In genomic region chr12:117153166-117153480, GRCm38 (mm10) we compare ENCODE assay signal across 9 mouse cellular contexts.
DNase-seq lines count a peak whose midpoint lies in the region; ATAC-seq and TF ChIP-seq lines count a peak whose summit lies in the region.
"Had no signal": no experiment of that assay in that cellular context is flagged by ENCODE, and none has a peak within 500 bp of the region (broad histone marks: within the 10 kb centered on the region; RNA-seq: fewer than 3 reads in every experiment).

No protein-coding gene starts in this region.

- H3K9ac ChIP-seq in heart, embryonic 13.5 days, result 0 out of 2 replicates have a peak overlapping the region, but pooled peaks have one; percentile 62
- H3K9ac ChIP-seq in CH12.LX (ENCODE audit: insufficient read depth, low read depth), result no peak overlapping the region
- H3K9ac ChIP-seq in forebrain, embryonic 16.5 days (replicated peaks; ENCODE audit: low read depth, low read length), result peak overlapping the region; percentile 76
- no peak overlapping the region for H3K9ac ChIP-seq in liver, embryonic 15.5 days

- no peak for TF ChIP-seq CTCF in CH12.LX (conservative IDR thresholded peaks at IDR 0.05 in 1 of 2, IDR thresholded peaks at IDR 0.05 in 1 of 2; ENCODE audit: low read depth in 2 of 2, low read length in 2 of 2)

- 2% methylated on average over 8 of the region's 8 CpGs for WGBS in heart, embryonic 13.5 days
- WGBS in forebrain, embryonic 16.5 days, result under 1% methylated on average over 8 of the region's 8 CpGs
- WGBS in liver, embryonic 15.5 days (ENCODE audit: insufficient replicate concordance), result under 1% methylated on average over 8 of the region's 8 CpGs

- H3K4me1 ChIP-seq in heart, embryonic 13.5 days, result peaks cover 29% of the 10 kb centered on the region
- H3K4me1 ChIP-seq in CH12.LX (ENCODE audit: control insufficient read depth in 1 of 2, insufficient read depth in 2 of 2), result peaks cover 4 to 15% of the 10 kb centered on the region in 2 experiments; a peak in 3 of 4 replicates
- H3K4me1 ChIP-seq in forebrain, embryonic 16.5 days (replicated peaks; ENCODE audit: control insufficient read depth, insufficient read depth, low read length), result peaks cover 37% of the 10 kb centered on the region
- no peaks in the 10 kb centered on the region for H3K4me1 ChIP-seq in liver, embryonic 15.5 days (replicated peaks)

- in situ Hi-C loops in CH12.LX (cut with MboI; ENCODE audit: low pct_ligation_motif_present, low pct_unique_long_range_greater_than_20kb, low sequenced_read_pairs), result no loop called here

- TF ChIP-seq EP300 in CH12.LX (IDR thresholded peaks at IDR 0.05; ENCODE audit: low read length), result no peak

- TF ChIP-seq POLR2A in CH12.LX (IDR thresholded peaks at IDR 0.05; ENCODE audit: low read depth, low read length), result no peak

- H3K27ac ChIP-seq in heart, embryonic 13.5 days (replicated peaks), result no peak overlapping the region
- no peak overlapping the region for H3K27ac ChIP-seq in CH12.LX (ENCODE audit: insufficient read depth, low read depth)
- H3K27ac ChIP-seq in forebrain, embryonic 16.5 days (ENCODE audit: low read length), result peak overlapping the region; percentile 88
- H3K27ac ChIP-seq in liver, embryonic 15.5 days (replicated peaks), result no peak overlapping the region

- peak overlapping the region; percentile 66 for H3K4me3 ChIP-seq in heart, embryonic 13.5 days
- peak overlapping the region in 1 of 3 experiments; percentile 57 for H3K4me3 ChIP-seq in CH12.LX (replicated peaks in 1 of 3; ENCODE audit: low read depth in 2 of 3, low read length in 2 of 3, poor library complexity in 1 of 3)
- peak overlapping the region; percentile 57 for H3K4me3 ChIP-seq in forebrain, embryonic 16.5 days (replicated peaks; ENCODE audit: low read length)
- no peak overlapping the region for H3K4me3 ChIP-seq in liver, embryonic 15.5 days (replicated peaks)

- peak overlapping the region; percentile 91 for H3K4me2 ChIP-seq in heart, embryonic 13.5 days
- H3K4me2 ChIP-seq in CH12.LX (ENCODE audit: insufficient read depth, low read depth, poor library complexity, severe bottlenecking), result peak overlapping the region; percentile 80
- peak overlapping the region; percentile 64 for H3K4me2 ChIP-seq in forebrain, embryonic 16.5 days (ENCODE audit: low read length)
- 0 out of 2 replicates have a peak overlapping the region, but pooled peaks have one; percentile 50 for H3K4me2 ChIP-seq in liver, embryonic 15.5 days

- DNase-seq in heart, adult 9 months (ENCODE audit: low spot score in 2 of 2), result no peak
- no peak for DNase-seq in CH12.LX (ENCODE audit: extremely low read depth)
- no peak for DNase-seq in left cerebral cortex, adult 9 months (ENCODE audit: low spot score in 2 of 2)
- DNase-seq in kidney, postnatal 4 days, result no peak

- ATAC-seq in heart, embryonic 13.5 days (ENCODE audit: extremely low read depth, insufficient number of reproducible peaks, low FRiP score, low TSS enrichment), result no peak
- ATAC-seq in forebrain, embryonic 16.5 days, result no peak
- ATAC-seq in liver, embryonic 15.5 days (ENCODE audit: insufficient read depth), result no peak
- no peak for ATAC-seq in erythroid progenitor cell, adult 5-6 weeks (replicated peaks; ENCODE audit: low FRiP score, poor library complexity, severe bottlenecking)
- ATAC-seq: inflammation-experienced regulatory T-cells, adult 6 months had no signal

- H3K9me3 ChIP-seq in heart, embryonic 13.5 days, result no peaks in the 10 kb centered on the region
- H3K9me3 ChIP-seq in CH12.LX (replicated peaks; ENCODE audit: low read length), result no peaks in the 10 kb centered on the region
- H3K9me3 ChIP-seq in forebrain, embryonic 16.5 days (ENCODE audit: control insufficient read depth, low read length), result no peaks in the 10 kb centered on the region
- H3K9me3 ChIP-seq in liver, embryonic 15.5 days (replicated peaks), result no peaks in the 10 kb centered on the region

- no peaks in the 10 kb centered on the region for H3K79me2 ChIP-seq in CH12.LX (replicated peaks; ENCODE audit: control insufficient read depth, extremely low read depth, insufficient read depth, poor library complexity, severe bottlenecking)

- dilution Hi-C loops in CH12.LX (cut with MboI; ENCODE audit: extremely low pct_ligation_motif_present, extremely low pct_unique_long_range_greater_than_20kb, low sequenced_read_pairs), result no loop called here

- H3K27me3 ChIP-seq in heart, embryonic 13.5 days (replicated peaks), result peaks cover 98% of the 10 kb centered on the region
- H3K27me3 ChIP-seq in CH12.LX (replicated peaks), result peaks cover 45% of the 10 kb centered on the region
- H3K27me3 ChIP-seq in forebrain, embryonic 16.5 days (replicated peaks; ENCODE audit: control insufficient read depth, insufficient read depth, low read length), result peaks cover 69% of the 10 kb centered on the region
- peaks cover 88% of the 10 kb centered on the region for H3K27me3 ChIP-seq in liver, embryonic 15.5 days

- H3K36me3 ChIP-seq in heart, embryonic 13.5 days, result no peaks in the 10 kb centered on the region
- H3K36me3 ChIP-seq in CH12.LX (replicated peaks in 1 of 2; ENCODE audit: control insufficient read depth in 1 of 2, insufficient read depth in 1 of 2, low read length in 1 of 2), result no peaks in the 10 kb centered on the region
- no peaks in the 10 kb centered on the region for H3K36me3 ChIP-seq in forebrain, embryonic 16.5 days (ENCODE audit: control insufficient read depth, insufficient read depth)
- no peaks in the 10 kb centered on the region for H3K36me3 ChIP-seq in liver, embryonic 15.5 days (replicated peaks)

- no peak for TF ChIP-seq RAD21 in CH12.LX (IDR thresholded peaks at IDR 0.05; ENCODE audit: low read depth, low read length)

TF ChIP-seq in CH12.LX, 34 proteins besides CTCF, POLR2A, EP300 and RAD21:
- TF ChIP-seq ZKSCAN1 (IDR thresholded peaks at IDR 0.05; ENCODE audit: borderline replicate concordance, low read depth, low read length), result no peak
- TF ChIP-seq MAZ (IDR thresholded peaks at IDR 0.05; ENCODE audit: low read depth, low read length), result no peak
- no peak for TF ChIP-seq JUND (conservative IDR thresholded peaks at IDR 0.05; ENCODE audit: low read depth, low read length)
- no peak for TF ChIP-seq SIN3A (IDR thresholded peaks at IDR 0.05; ENCODE audit: low read length)
- TF ChIP-seq USF2 (conservative IDR thresholded peaks at IDR 0.05; ENCODE audit: low read depth, low read length), result no peak
- no peak for TF ChIP-seq USF1 (IDR thresholded peaks at IDR 0.05; ENCODE audit: low read depth, low read length)
- TF ChIP-seq RCOR1 (conservative IDR thresholded peaks at IDR 0.05; ENCODE audit: low read depth, low read length), result no peak
- TF ChIP-seq POLR2AphosphoS2 (IDR thresholded peaks at IDR 0.05; ENCODE audit: low read depth, low read length), result no peak
- TF ChIP-seq ZC3H11A (IDR thresholded peaks at IDR 0.05; ENCODE audit: low read depth, low read length), result no peak
- no peak for TF ChIP-seq ZNF384 (IDR thresholded peaks at IDR 0.05; ENCODE audit: low read depth, low read length)

Comparison
In these comparisons a context has a peak if more than half of its experiments do, and no peak if none do; other contexts are left out.
1. H3K9ac ChIP-seq: peak in heart, embryonic 13.5 days (single experiment) and forebrain, embryonic 16.5 days (single experiment); none in CH12.LX (single experiment) and liver, embryonic 15.5 days (single experiment).
2. Peak in every context shown above with its lines, with median percentiles within 50 percentile points of each other: H3K4me2 ChIP-seq.